Mouse (Mus musculus): ENCODE data around the gene Slc2a12. TPM values are rescaled to one million over a fixed set of nuclear protein-coding genes. Genes with fewer than 3 reads are reported as not detected.
A peak's percentile ranks its signal among the peaks of the same experiment; 100 is the strongest.

Slc2a12 gene
- polyA plus RNA-seq, 1 experiment from 2014 or later, result 7.6 TPM

DNA sequence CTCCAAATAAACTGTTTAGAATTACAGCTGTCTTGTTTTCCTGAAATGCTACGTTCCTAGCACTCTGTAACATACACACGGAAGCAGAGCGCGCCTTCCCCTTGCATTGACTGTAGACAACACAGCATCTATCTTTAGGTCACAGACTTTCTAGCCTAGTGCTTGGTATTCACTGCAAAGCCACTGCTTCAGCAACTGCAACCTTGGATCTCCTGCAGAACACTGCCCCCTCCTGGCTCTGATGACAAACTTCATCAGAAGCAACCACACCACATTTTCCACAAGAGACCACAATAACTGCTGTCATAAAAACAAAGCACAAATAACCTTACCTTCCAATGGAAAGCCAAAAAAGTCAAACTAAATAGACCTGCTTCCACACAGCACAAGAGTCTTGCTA lies 69.7 kb downstream of the Slc2a12 start:
- no peaks in the 10 kb centered on the region for H3K9me3 ChIP-seq (ENCODE audit: control insufficient read depth, low read length)
- H3K27me3 ChIP-seq (replicated peaks; ENCODE audit: control insufficient read depth, insufficient read depth, low read length), result no peaks in the 10 kb centered on the region

DNA sequence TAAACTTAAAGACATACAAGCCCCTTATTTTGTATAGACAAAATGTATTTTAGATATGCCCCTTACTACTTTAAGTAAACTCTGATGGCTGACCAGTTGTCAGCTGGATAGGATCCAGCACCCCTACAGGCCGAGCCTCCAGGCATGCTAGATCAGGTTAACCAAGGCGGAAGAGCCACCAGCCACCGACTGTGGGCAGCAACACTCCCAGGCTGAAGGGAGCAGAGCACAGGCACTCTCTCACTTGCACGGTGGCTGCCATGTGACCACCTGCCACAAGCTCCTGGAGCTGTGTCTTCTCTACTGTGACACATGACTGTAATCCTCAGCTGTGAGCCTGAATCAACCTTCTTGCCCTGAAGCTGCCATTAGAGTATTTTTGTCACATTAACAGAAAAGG lies 73.7 kb downstream of the Slc2a12 start:
- no peak overlapping the region for H3K4me2 ChIP-seq (ENCODE audit: low read length)
- no peaks in the 10 kb centered on the region for H3K27me3 ChIP-seq (replicated peaks; ENCODE audit: control insufficient read depth, insufficient read depth, low read length)
- H3K9me3 ChIP-seq (ENCODE audit: control insufficient read depth, low read length), result no peaks in the 10 kb centered on the region
- ATAC-seq, result peak; percentile 43; the same call in 1 of the 2 replicates
- no peaks in the 10 kb centered on the region for H3K4me1 ChIP-seq (ENCODE audit: control insufficient read depth, insufficient read depth, low read depth, low read length)
- WGBS, result 48% methylated on average over 4 of the region's 4 CpGs
- no peak overlapping the region for H3K9ac ChIP-seq (ENCODE audit: low read depth, low read length)
- no peaks in the 10 kb centered on the region for H3K36me3 ChIP-seq (ENCODE audit: control insufficient read depth, insufficient read depth, low read length)
- no peak overlapping the region for H3K27ac ChIP-seq (ENCODE audit: low read depth, low read length)
- no peak overlapping the region for H3K4me3 ChIP-seq (ENCODE audit: low read length)

More for the DNA sequence above, 69.7 kb downstream of the Slc2a12 start:
- ATAC-seq, result peak; percentile 57; the same call in 1 of the 2 replicates
- H3K4me2 ChIP-seq (ENCODE audit: low read length), result no peak overlapping the region
- no peak overlapping the region for H3K27ac ChIP-seq (ENCODE audit: low read depth, low read length)
- H3K36me3 ChIP-seq (ENCODE audit: control insufficient read depth, insufficient read depth, low read length), result no peaks in the 10 kb centered on the region
- WGBS, result 73% methylated on average over 4 of the region's 4 CpGs
- no peak overlapping the region for H3K9ac ChIP-seq (ENCODE audit: low read depth, low read length)
- H3K4me3 ChIP-seq (ENCODE audit: low read length), result no peak overlapping the region
- no peaks in the 10 kb centered on the region for H3K4me1 ChIP-seq (ENCODE audit: control insufficient read depth, insufficient read depth, low read depth, low read length)

DNA sequence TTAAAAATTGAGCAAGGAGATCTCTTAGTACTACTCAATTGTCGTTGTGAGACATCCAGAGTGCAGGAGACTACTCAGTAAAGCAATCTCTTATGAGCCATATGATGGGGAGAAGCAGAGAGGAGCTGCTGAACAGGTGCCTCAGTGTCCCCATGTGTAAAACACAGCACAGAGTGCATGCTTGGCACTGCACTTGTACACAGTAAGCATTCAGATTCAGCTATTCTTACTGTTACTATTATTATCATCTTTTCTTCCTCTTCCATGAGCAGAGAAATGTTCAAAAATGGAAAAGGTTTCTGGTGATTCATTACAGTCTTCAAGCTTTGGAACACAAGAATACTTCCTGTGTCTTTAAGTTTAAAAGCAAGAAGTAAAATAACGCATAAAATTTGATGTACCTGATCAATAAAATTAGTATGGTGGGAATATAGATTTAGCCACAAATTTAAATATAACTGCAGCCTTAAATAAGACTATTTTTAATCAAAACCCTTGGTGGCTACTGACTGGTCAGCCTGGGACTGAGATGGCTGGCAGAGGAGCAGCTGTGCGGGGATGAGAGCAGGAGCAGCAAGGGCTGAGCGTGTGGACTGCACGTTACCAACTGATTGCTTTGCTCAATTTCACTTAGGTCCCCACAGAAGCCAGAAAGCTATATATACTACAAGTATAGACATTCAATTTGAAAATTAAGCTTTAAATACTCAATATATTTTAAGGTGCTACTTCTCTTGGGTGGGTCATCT lies 76.1 kb downstream of the Slc2a12 start:
- Histone ChIP-seq H3K36me3 (ENCODE audit: control insufficient read depth, insufficient read depth, low read length) (no peaks in the 10 kb centered on the region), H3K4me2 (ENCODE audit: low read length) (no peak overlapping the region), H3K4me1 (ENCODE audit: control insufficient read depth, insufficient read depth, low read depth, low read length) (no peaks in the 10 kb centered on the region), H3K4me3 (ENCODE audit: low read length) (no peak overlapping the region), H3K27me3 (replicated peaks; ENCODE audit: control insufficient read depth, insufficient read depth, low read length) (no peaks in the 10 kb centered on the region), H3K9me3 (ENCODE audit: control insufficient read depth, low read length) (no peaks in the 10 kb centered on the region), H3K9ac (ENCODE audit: low read depth, low read length) (no peak overlapping the region), H3K27ac (ENCODE audit: low read depth, low read length) (no peak overlapping the region)
- 86% methylated on average over 5 of the region's 5 CpGs for WGBS
- ATAC-seq, result no peak

DNA sequence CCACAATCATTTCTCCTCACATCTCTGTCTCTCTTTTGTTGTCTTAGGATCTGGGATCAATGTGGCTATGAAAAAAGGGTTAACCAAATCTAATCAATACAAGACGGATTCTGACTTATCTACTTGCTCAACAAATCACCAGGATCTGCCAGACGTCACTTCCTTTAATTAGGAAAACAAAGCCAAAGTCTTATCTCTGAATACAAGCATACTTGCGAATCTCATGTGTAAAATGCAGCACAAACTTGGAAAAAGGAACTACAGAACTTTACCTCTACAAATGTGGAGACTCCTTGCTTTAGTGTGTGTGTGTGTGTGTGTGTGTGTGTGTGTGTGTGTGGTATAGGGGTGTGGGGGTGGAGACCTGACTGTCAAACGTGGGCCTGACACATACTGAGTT lies 80.4 kb downstream of the Slc2a12 start:
- Histone ChIP-seq H3K27me3 (replicated peaks; ENCODE audit: control insufficient read depth, insufficient read depth, low read length) (no peaks in the 10 kb centered on the region), H3K4me1 (ENCODE audit: control insufficient read depth, insufficient read depth, low read depth, low read length) (peaks cover 13% of the 10 kb centered on the region), H3K4me2 (ENCODE audit: low read length) (no peak overlapping the region), H3K36me3 (ENCODE audit: control insufficient read depth, insufficient read depth, low read length) (no peaks in the 10 kb centered on the region), H3K27ac (ENCODE audit: low read depth, low read length) (no peak overlapping the region), H3K4me3 (ENCODE audit: low read length) (no peak overlapping the region), H3K9ac (ENCODE audit: low read depth, low read length) (no peak overlapping the region), H3K9me3 (ENCODE audit: control insufficient read depth, low read length) (no peaks in the 10 kb centered on the region)
- 74% methylated on average over 4 of the region's 4 CpGs for WGBS
- no peak for ATAC-seq

DNA sequence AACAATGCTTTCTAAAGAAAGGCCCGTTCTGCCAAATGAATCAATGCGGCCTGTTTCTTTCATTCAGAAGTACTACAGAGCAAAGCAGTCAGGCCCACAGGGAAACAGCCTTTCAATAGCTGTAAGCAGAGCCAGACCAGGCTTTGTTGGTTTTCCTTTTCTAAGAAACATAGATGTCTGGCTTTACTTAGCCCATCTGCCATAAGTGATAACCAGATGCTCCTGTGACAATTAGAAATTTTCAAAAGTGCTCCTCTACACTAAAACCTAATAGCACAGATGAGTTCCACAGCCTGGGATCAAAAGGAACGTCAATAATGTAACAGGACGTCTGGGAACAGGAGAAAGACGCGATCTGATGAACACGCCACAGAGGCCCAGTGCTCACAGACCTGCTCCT lies 81.5 kb downstream of the Slc2a12 start:
- no peak for ATAC-seq
- Histone ChIP-seq H3K4me1 (ENCODE audit: control insufficient read depth, insufficient read depth, low read depth, low read length) (peaks cover 13% of the 10 kb centered on the region), H3K4me2 (ENCODE audit: low read length) (no peak overlapping the region), H3K27ac (ENCODE audit: low read depth, low read length) (no peak overlapping the region), H3K9me3 (ENCODE audit: control insufficient read depth, low read length) (no peaks in the 10 kb centered on the region), H3K27me3 (replicated peaks; ENCODE audit: control insufficient read depth, insufficient read depth, low read length) (no peaks in the 10 kb centered on the region), H3K9ac (ENCODE audit: low read depth, low read length) (no peak overlapping the region), H3K4me3 (ENCODE audit: low read length) (no peak overlapping the region), H3K36me3 (ENCODE audit: control insufficient read depth, insufficient read depth, low read length) (no peaks in the 10 kb centered on the region)
- WGBS, result 54% methylated on average over 7 of the region's 7 CpGs

DNA sequence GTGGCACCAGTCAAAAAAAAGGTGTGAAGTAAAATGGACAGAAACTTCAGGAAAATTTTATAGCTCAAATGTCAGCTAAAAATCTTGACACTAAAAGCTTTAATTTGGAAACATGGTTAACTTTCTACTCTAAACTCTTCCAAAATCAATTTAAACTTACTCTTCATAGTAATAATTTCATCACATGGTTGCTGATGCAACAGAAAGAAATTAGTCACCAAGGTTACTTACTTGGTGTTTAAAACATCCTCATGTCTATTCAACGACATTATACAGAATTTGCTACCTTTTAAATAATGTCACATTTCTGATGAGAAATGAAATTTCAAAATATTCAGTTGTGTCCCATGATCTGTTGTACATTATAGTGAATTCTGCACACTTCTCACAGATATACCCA lies 83.4 kb downstream of the Slc2a12 start:
- Histone ChIP-seq H3K27me3 (replicated peaks; ENCODE audit: control insufficient read depth, insufficient read depth, low read length) (no peaks in the 10 kb centered on the region), H3K36me3 (ENCODE audit: control insufficient read depth, insufficient read depth, low read length) (no peaks in the 10 kb centered on the region), H3K27ac (ENCODE audit: low read depth, low read length) (no peak overlapping the region), H3K9ac (ENCODE audit: low read depth, low read length) (no peak overlapping the region), H3K4me3 (ENCODE audit: low read length) (no peak overlapping the region), H3K4me2 (ENCODE audit: low read length) (no peak overlapping the region), H3K4me1 (ENCODE audit: control insufficient read depth, insufficient read depth, low read depth, low read length) (peaks cover 19% of the 10 kb centered on the region), H3K9me3 (ENCODE audit: control insufficient read depth, low read length) (no peaks in the 10 kb centered on the region)
- ATAC-seq, result no peak
- 84% methylated on average over 1 of the region's 1 CpGs for WGBS

DNA sequence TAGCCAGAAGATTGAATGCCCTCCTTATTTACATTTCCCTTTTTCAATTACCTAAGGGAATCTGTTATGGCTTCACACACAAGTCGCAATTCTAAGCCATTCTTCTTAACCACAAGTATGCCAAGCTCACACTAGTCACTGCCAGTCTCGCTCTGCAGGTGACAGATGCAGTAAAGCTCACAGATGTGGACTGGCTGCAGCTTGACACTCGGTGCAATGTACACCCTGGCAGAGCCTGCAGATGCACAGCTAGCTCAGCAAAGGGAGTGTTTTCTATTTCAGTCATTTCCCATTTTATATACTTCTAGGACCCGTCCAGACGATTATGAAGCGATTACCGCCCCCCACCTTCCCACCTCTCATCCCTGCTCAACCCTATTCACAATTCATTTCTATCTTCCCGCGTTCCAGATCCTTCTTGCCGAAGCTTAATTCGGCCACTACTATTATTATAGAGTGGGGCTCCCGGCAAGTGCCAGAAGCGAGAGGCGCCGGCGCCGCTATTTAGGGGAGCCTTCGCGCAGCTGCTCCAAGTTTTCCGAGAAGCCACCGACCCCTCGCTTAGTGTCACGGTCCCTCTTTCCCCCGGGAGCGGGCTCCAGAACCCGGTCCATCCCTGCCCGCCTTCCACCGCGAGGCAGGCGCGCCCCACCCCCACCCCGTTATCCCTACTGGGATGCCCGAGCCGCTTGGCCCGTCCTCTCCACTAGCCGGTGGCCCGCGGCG lies 85.6 kb downstream of the Slc2a12 start:
- Histone ChIP-seq H3K4me3 (ENCODE audit: low read length) (peak overlapping the region; percentile 99), H3K27ac (ENCODE audit: low read depth, low read length) (peak overlapping the region; percentile 96), H3K9ac (ENCODE audit: low read depth, low read length) (peak overlapping the region; percentile 99), H3K27me3 (replicated peaks; ENCODE audit: control insufficient read depth, insufficient read depth, low read length) (no peaks in the 10 kb centered on the region), H3K4me1 (ENCODE audit: control insufficient read depth, insufficient read depth, low read depth, low read length) (peaks cover 19% of the 10 kb centered on the region), H3K4me2 (ENCODE audit: low read length) (peak overlapping the region; percentile 85), H3K36me3 (ENCODE audit: control insufficient read depth, insufficient read depth, low read length) (no peaks in the 10 kb centered on the region), H3K9me3 (ENCODE audit: control insufficient read depth, low read length) (no peaks in the 10 kb centered on the region)
- ATAC-seq, result peak; percentile 67
- under 1% methylated on average over 36 of the region's 39 CpGs for WGBS

DNA sequence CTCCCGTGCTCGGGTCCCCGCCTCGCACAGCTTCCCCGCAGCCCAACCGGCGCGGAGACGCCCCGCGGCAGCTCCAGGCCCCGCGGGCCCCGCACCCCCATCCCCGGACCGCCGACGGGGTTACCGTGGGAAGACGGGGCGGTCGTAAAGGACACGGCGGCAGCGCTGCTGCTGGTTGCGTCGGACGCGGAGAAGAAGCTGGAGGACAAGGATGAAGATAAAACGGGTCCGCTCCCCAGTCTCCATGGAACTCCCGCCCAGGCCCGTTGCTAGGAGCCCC lies 86.1 kb downstream of the Slc2a12 start:
- Histone ChIP-seq H3K27me3 (replicated peaks; ENCODE audit: control insufficient read depth, insufficient read depth, low read length) (no peaks in the 10 kb centered on the region), H3K9me3 (ENCODE audit: control insufficient read depth, low read length) (no peaks in the 10 kb centered on the region), H3K9ac (ENCODE audit: low read depth, low read length) (peak overlapping the region; percentile 99), H3K36me3 (ENCODE audit: control insufficient read depth, insufficient read depth, low read length) (no peaks in the 10 kb centered on the region), H3K27ac (ENCODE audit: low read depth, low read length) (peak overlapping the region; percentile 96), H3K4me3 (ENCODE audit: low read length) (peak overlapping the region; percentile 99), H3K4me1 (ENCODE audit: control insufficient read depth, insufficient read depth, low read depth, low read length) (peaks cover 19% of the 10 kb centered on the region), H3K4me2 (ENCODE audit: low read length) (peak overlapping the region; percentile 85; the same call in 1 of the 2 replicates)
- ATAC-seq, result no peak
- WGBS, result 1% methylated on average over 30 of the region's 33 CpGs

DNA sequence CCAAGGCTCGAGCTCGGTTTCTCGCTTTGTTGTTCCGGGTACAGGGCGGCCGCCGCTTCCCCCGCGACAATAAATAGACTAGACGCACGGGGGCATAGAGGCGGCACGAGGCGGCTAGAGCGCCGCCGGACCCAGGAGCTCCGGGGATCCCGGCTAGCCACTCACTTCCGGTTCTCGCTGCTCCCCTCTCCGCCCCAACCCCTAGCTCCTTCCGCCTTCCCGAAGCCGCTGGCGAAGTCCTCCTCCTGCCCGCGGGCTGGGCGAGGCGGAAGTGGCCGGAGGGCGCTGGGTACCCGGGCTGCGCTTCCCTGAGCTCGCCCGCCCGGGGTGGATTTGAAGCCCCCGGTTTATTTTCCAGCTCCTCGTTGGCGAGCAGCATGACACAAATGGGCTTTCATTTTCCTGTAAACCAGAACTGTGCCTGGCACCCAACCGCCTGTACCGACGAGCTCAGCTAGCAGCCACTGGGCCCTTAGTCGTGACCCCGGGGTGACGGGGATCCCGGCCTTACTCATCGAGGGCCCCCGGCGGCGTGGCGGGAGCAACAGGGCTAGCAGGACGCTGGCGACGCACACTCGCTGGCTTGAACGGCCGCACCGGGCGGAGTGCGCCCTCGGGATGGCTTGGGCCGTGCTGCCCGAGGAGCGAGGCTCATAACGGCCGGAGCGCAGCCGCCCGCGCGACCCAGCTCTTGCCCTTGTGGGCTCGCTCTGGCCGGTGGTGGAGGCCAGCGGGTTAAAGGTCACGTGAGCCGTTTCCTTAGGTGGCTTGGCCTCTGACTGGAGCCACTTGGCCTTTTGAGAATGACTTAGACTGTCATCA lies 86.7 kb downstream of the Slc2a12 start, which contains the start of gene Tbpl1:
Gene Tbpl1 (minus strand): TSS at position 667 of the 822 bp plus-strand sequence.
- no peaks in the 10 kb centered on the region for H3K9me3 ChIP-seq (ENCODE audit: control insufficient read depth, low read length)
- peak within 1 kb of the TSS; percentile 99 for H3K4me3 ChIP-seq (ENCODE audit: low read length)
- no peaks in the 10 kb centered on the region for H3K27me3 ChIP-seq (replicated peaks; ENCODE audit: control insufficient read depth, insufficient read depth, low read length)
- H3K4me1 ChIP-seq (ENCODE audit: control insufficient read depth, insufficient read depth, low read depth, low read length), result peaks cover 19% of the 10 kb centered on the region
- H3K4me2 ChIP-seq (ENCODE audit: low read length), result peak within 1 kb of the TSS; percentile 98
- no peaks in the 10 kb centered on the region for H3K36me3 ChIP-seq (ENCODE audit: control insufficient read depth, insufficient read depth, low read length)
- peak; percentile 99 for ATAC-seq
- H3K9ac ChIP-seq (ENCODE audit: low read depth, low read length), result peak within 1 kb of the TSS; percentile 99
- under 1% methylated on average over 71 of the region's 77 CpGs for WGBS
- H3K27ac ChIP-seq (ENCODE audit: low read depth, low read length), result peak within 1 kb of the TSS; percentile 96
